Comparison of ENCODE assay signal across 8 mouse cellular contexts in the genomic region with DNA sequence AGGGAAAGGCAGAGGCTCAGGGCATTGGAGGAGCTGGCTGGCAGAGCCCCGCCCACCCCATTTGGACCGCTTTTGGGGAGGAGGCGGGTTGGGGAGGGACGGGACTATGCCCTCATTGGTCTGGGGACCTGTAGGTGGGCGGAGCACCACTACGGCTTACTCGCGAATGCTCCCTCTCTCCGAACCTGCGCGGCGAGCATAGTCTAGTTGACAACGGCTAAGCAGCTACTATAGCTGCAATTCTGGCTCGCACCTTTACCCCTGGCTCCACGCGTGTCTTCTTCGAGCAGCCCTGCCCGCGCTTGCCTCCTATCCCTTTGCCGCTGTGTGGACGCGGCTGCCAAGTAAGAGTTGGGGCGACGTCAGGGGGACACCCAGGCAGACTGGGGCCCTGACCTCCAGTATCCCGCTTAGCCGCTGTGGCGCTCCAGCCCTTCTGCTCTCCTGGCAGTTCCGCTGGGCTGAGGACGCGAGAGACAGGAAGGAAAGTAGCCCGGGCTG. TPM values are rescaled to one million over a fixed set of nuclear protein-coding genes. Genes with fewer than 3 reads are reported as not detected.
DNase-seq lines count a peak whose midpoint lies in the region; ATAC-seq and TF ChIP-seq lines count a peak whose summit lies in the region.

No protein-coding gene starts in this region.

- peak overlapping the region; percentile 69 for H3K4me2 ChIP-seq in forebrain, postnatal 0 days (ENCODE audit: low read depth)

- WGBS in forebrain, postnatal 0 days: 29% methylated on average over 30 of the region's 31 CpGs

- no peak overlapping the region for H3K27ac ChIP-seq in forebrain, postnatal 0 days (ENCODE audit: low read depth, low read length)

- no peaks in the 10 kb centered on the region for H3K36me3 ChIP-seq in E14TG2a.4 (ENCODE audit: insufficient read depth, low read length)
- no peaks in the 10 kb centered on the region for H3K36me3 ChIP-seq in forebrain, postnatal 0 days (ENCODE audit: insufficient read depth)

- H3K27me3 ChIP-seq in E14TG2a.4 (ENCODE audit: insufficient read depth, low read length): peaks cover 12% of the 10 kb centered on the region; the same call in 1 of the 2 replicates
- 0 out of 2 replicates have a peak, but pooled peaks cover 5% of the 10 kb centered on the region for H3K27me3 ChIP-seq in forebrain, postnatal 0 days (ENCODE audit: insufficient read depth, low read length)

- peak; percentile 33 for DNase-seq in cerebellum, adult 11 months
- peak; percentile 54 for DNase-seq in forebrain, postnatal 0 days
- peak; percentile 76 to 78 for DNase-seq in heart, postnatal 36 days
- peak; percentile 52 to 73 for DNase-seq in layer of hippocampus, adult 18-20 months (ENCODE audit: low spot score in 2 of 2)
- DNase-seq in lung, adult 18-20 months: peak; percentile 91 to 94
- peak; percentile 83 for DNase-seq in testis, postnatal 14 days (ENCODE audit: low spot score)

- no peak overlapping the region for H3K9ac ChIP-seq in forebrain, postnatal 0 days

- peak; percentile 95 for ATAC-seq in forebrain, postnatal 0 days
- ATAC-seq in neutrophil, adult 5-6 weeks (ENCODE audit: extremely low read depth, insufficient number of reproducible peaks, low FRiP score, poor library complexity, severe bottlenecking): peak; percentile 91

- H3K9me3 ChIP-seq in E14TG2a.4 (ENCODE audit: low read length): no peaks in the 10 kb centered on the region
- no peaks in the 10 kb centered on the region for H3K9me3 ChIP-seq in forebrain, postnatal 0 days (ENCODE audit: low read length)

- intact Hi-C loops in heart, postnatal 36 days (cut with DNase I): loop anchor here (5.0 kb wide), 1 partner anchor 50 kb away; no protein-coding TSS in a partner anchor

- TF ChIP-seq CTCF in E14TG2a.4 (conservative IDR thresholded peaks at IDR 0.05; ENCODE audit: low read length): no peak
- no peak for TF ChIP-seq CTCF in forebrain, postnatal 0 days (IDR thresholded peaks at IDR 0.05; ENCODE audit: low read depth)

- H3K4me3 ChIP-seq in E14TG2a.4 (replicated peaks; ENCODE audit: low read length): peak overlapping the region; percentile 81
- H3K4me3 ChIP-seq in forebrain, postnatal 0 days (ENCODE audit: low read depth, low read length): peak overlapping the region; percentile 32

- H3K4me1 ChIP-seq in E14TG2a.4 (replicated peaks; ENCODE audit: low read depth, low read length): peaks cover 41% of the 10 kb centered on the region
- no peaks in the 10 kb centered on the region for H3K4me1 ChIP-seq in forebrain, postnatal 0 days (ENCODE audit: insufficient read depth)

RNA-seq across cellular contexts. Expression of a gene that starts 39.5 kb away (rescaled TPM):
- 6.3 and 6.7 TPM in 2 replicates for total RNA-seq in forebrain, postnatal 0 days (2014; rRNA removed)
- polyA plus RNA-seq in forebrain, postnatal 0 days (2015; fragmentation: Nextera tagmentation; extraction: Ambion mirVana): 2.9 TPM in 2 replicates
- total RNA-seq in heart, postnatal 36 days (2021): 10 to 100 TPM; 31.6 to 32.2 TPM
- total RNA-seq in layer of hippocampus, adult 18-20 months (2021): 1 to 10 TPM; 8.9 to 10.0 TPM
- total RNA-seq in neutrophil, adult 5-6 weeks (2017): 3.6 and 5.8 TPM in 2 replicates

Comparison
In these comparisons a context has a peak if more than half of its experiments do, and no peak if none do; other contexts are left out.
1. DNase-seq: peak in every context shown above with its lines; median percentile 92 in lung, adult 18-20 months; 83 in testis, postnatal 14 days; 77 in heart, postnatal 36 days; 62 in layer of hippocampus, adult 18-20 months; 54 in forebrain, postnatal 0 days; 33 in cerebellum, adult 11 months.